Mouse (Mus musculus): ENCODE measurements around the gene Olfr171. TPM values are rescaled to one million over a fixed set of nuclear protein-coding genes. Genes with fewer than 3 reads are reported as not detected.
"Not testable (repeated sequence)": the region's sequence is repeated elsewhere in the genome, so short reads cannot be mapped to it uniquely, and the experiment has no call there.

Gene Olfr171
- not detected in 2 replicates for polyA plus RNA-seq (2015; fragmentation: Nextera tagmentation; extraction: Ambion mirVana)

- Histone ChIP-seq H3K9me3 (replicated peaks; ENCODE audit: control insufficient read depth, low read length) (no peaks in the 10 kb centered on the region), H3K4me2 (ENCODE audit: low read depth, low read length) (no peak within 1 kb of the TSS), H3K4me1 (ENCODE audit: control insufficient read depth, low read depth, low read length) (no peaks in the 10 kb centered on the region), H3K4me3 (ENCODE audit: low read depth, low read length) (no peak within 1 kb of the TSS), H3K27me3 (ENCODE audit: control insufficient read depth, insufficient read depth, low read depth, low read length) (no peaks in the 10 kb centered on the region), H3K9ac (ENCODE audit: low read depth, low read length) (no peak within 1 kb of the TSS), H3K27ac (ENCODE audit: low read length) (no peak within 1 kb of the TSS), H3K36me3 (ENCODE audit: control insufficient read depth, insufficient read depth) (no peaks in the 10 kb centered on the region)
- 46% methylated on average over 1 of the region's 1 CpGs for WGBS (ENCODE audit: insufficient replicate concordance)
- ATAC-seq (ENCODE audit: low read depth) = no peak
Measured at GRCm38 (mm10) chr16:19629816-19630215, at the start of gene Olfr171. Olfr171 (minus strand) TSS chr16:19629916.

GRCm38 (mm10) chr16:19670768-19671357, 41.1 kb upstream of the Olfr171 start:
- no peaks in the 10 kb centered on the region for H3K36me3 ChIP-seq (ENCODE audit: control insufficient read depth, insufficient read depth)
- H3K9me3 ChIP-seq (replicated peaks; ENCODE audit: control insufficient read depth, low read length) = no peaks in the 10 kb centered on the region
- WGBS (ENCODE audit: insufficient replicate concordance) = 63% methylated on average over 2 of the region's 2 CpGs
- H3K27ac ChIP-seq (ENCODE audit: low read length) = no peak overlapping the region
- H3K4me2 ChIP-seq (ENCODE audit: low read depth, low read length) = no peak overlapping the region
- H3K4me3 ChIP-seq (ENCODE audit: low read depth, low read length) = no peak overlapping the region
- no peaks in the 10 kb centered on the region for H3K4me1 ChIP-seq (ENCODE audit: control insufficient read depth, low read depth, low read length)
- no peak for ATAC-seq (ENCODE audit: low read depth)
- H3K9ac ChIP-seq (ENCODE audit: low read depth, low read length) = no peak overlapping the region
- H3K27me3 ChIP-seq (ENCODE audit: control insufficient read depth, insufficient read depth, low read depth, low read length) = no peaks in the 10 kb centered on the region

GRCm38 (mm10) chr16:19666312-19666711, 36.6 kb upstream of the Olfr171 start:
- Histone ChIP-seq H3K9ac (ENCODE audit: low read depth, low read length) (no peak overlapping the region), H3K27ac (ENCODE audit: low read length) (no peak overlapping the region), H3K4me3 (ENCODE audit: low read depth, low read length) (no peak overlapping the region), H3K4me1 (ENCODE audit: control insufficient read depth, low read depth, low read length) (no peaks in the 10 kb centered on the region), H3K36me3 (ENCODE audit: control insufficient read depth, insufficient read depth) (no peaks in the 10 kb centered on the region), H3K27me3 (ENCODE audit: control insufficient read depth, insufficient read depth, low read depth, low read length) (no peaks in the 10 kb centered on the region), H3K9me3 (replicated peaks; ENCODE audit: control insufficient read depth, low read length) (no peaks in the 10 kb centered on the region), H3K4me2 (ENCODE audit: low read depth, low read length) (no peak overlapping the region)
- 29% methylated on average over 1 of the region's 1 CpGs for WGBS (ENCODE audit: insufficient replicate concordance)
- ATAC-seq (ENCODE audit: low read depth) = no peak

GRCm38 (mm10) chr16:19611782-19612181, 17.9 kb downstream of the Olfr171 start, which contains the start of gene Olfr170:
Olfr170 (minus strand) TSS chr16:19611882.
- not testable (repeated sequence) for H3K9ac ChIP-seq (ENCODE audit: low read depth, low read length); H3K4me2 ChIP-seq (ENCODE audit: low read depth, low read length); H3K27me3 ChIP-seq (ENCODE audit: control insufficient read depth, insufficient read depth, low read depth, low read length); H3K9me3 ChIP-seq (replicated peaks; ENCODE audit: control insufficient read depth, low read length); H3K4me1 ChIP-seq (ENCODE audit: control insufficient read depth, low read depth, low read length); ATAC-seq (ENCODE audit: low read depth); H3K36me3 ChIP-seq (ENCODE audit: control insufficient read depth, insufficient read depth); H3K27ac ChIP-seq (ENCODE audit: low read length); H3K4me3 ChIP-seq (ENCODE audit: low read depth, low read length)
- WGBS (ENCODE audit: insufficient replicate concordance) = 63% methylated on average over 2 of the region's 2 CpGs

GRCm38 (mm10) chr16:19603166-19603565, 26.6 kb downstream of the Olfr171 start:
- Histone ChIP-seq H3K27me3 (ENCODE audit: control insufficient read depth, insufficient read depth, low read depth, low read length) (no peaks in the 10 kb centered on the region), H3K4me1 (ENCODE audit: control insufficient read depth, low read depth, low read length) (no peaks in the 10 kb centered on the region), H3K36me3 (ENCODE audit: control insufficient read depth, insufficient read depth) (no peaks in the 10 kb centered on the region), H3K9me3 (replicated peaks; ENCODE audit: control insufficient read depth, low read length) (no peaks in the 10 kb centered on the region), H3K27ac (ENCODE audit: low read length) (no peak overlapping the region), H3K9ac (ENCODE audit: low read depth, low read length) (no peak overlapping the region), H3K4me2 (ENCODE audit: low read depth, low read length) (no peak overlapping the region), H3K4me3 (ENCODE audit: low read depth, low read length) (no peak overlapping the region)
- no peak for ATAC-seq (ENCODE audit: low read depth)
- 27% methylated on average over 2 of the region's 2 CpGs for WGBS (ENCODE audit: insufficient replicate concordance)

Other genes with a start within 250 kb of the Olfr171 start
- not detected in 2 replicates for gene Olfr165, start 206.8 kb downstream of the Olfr171 start, polyA plus RNA-seq (2015; fragmentation: Nextera tagmentation; extraction: Ambion mirVana)
- gene Olfr166, start 146.2 kb downstream of the Olfr171 start, polyA plus RNA-seq (2015; fragmentation: Nextera tagmentation; extraction: Ambion mirVana) = not detected in 2 replicates
- gene Olfr167, start 107.7 kb downstream of the Olfr171 start, polyA plus RNA-seq (2015; fragmentation: Nextera tagmentation; extraction: Ambion mirVana) = not detected in 2 replicates
- not detected in 2 replicates for gene Olfr168, start 94.4 kb downstream of the Olfr171 start, polyA plus RNA-seq (2015; fragmentation: Nextera tagmentation; extraction: Ambion mirVana)
- gene Olfr169, start 58.1 kb downstream of the Olfr171 start, polyA plus RNA-seq (2015; fragmentation: Nextera tagmentation; extraction: Ambion mirVana) = not detected in 2 replicates
- gene Olfr170, start 18.0 kb downstream of the Olfr171 start, polyA plus RNA-seq (2015; fragmentation: Nextera tagmentation; extraction: Ambion mirVana) = not detected in 2 replicates
- 0.02 TPM in 1 of 2 replicates, not detected in the other for gene Lamp3, start 76.5 kb upstream of the Olfr171 start, polyA plus RNA-seq (2015; fragmentation: Nextera tagmentation; extraction: Ambion mirVana)
- 0.21 and 0.42 TPM in 2 replicates for gene B3gnt5, start 130.3 kb upstream of the Olfr171 start, polyA plus RNA-seq (2015; fragmentation: Nextera tagmentation; extraction: Ambion mirVana)